Mouse (Mus musculus) liver, embryonic 14.5 days (tissue): ENCODE measurements at regions not wholly inside any gene's neighbourhood (a gene's known extent, or its start where the extent isn't known, plus 50 kb on each side); places are given as distances from the start of the nearest gene placed in this dataset.

Experiments
- ATAC-seq: fragments of 200-750 bp; cut with Nextera tagmentation; 2 replicates; pipeline ENCODE4 v1.8.0; 2017; ENCODE audit warnings: moderate number of reproducible peaks, mild to moderate bottlenecking, moderate library complexity; ENCODE audit not compliant: insufficient read depth
- DNase-seq, 3 experiments: peaks; one replicate each; pipeline ENCODE4 v3.0.0-alpha.2; 2012 to 2013; ENCODE audit warnings: low read depth in 3 of 3, low spot score in 3 of 3
- H3K27ac ChIP-seq: fragments of 300-500 bp; sonication (generic); 2 replicates; pipeline ENCODE4 v1.5.1; 2014; ENCODE audit warnings: moderate library complexity, mild to moderate bottlenecking, control low read depth, inconsistent platforms
- H3K27me3 ChIP-seq: fragments of 300-500 bp; sonication (generic); 2 replicates; pipeline ENCODE4 v1.6.1; 2014; ENCODE audit warnings: mild to moderate bottlenecking, low read length, moderate library complexity; ENCODE audit not compliant: control insufficient read depth, insufficient read depth
- H3K36me3 ChIP-seq: fragments of 300-500 bp; sonication (generic); replicated peaks from 2 replicates; pipeline ENCODE4 v1.6.1; 2014; ENCODE audit warnings: low read depth; ENCODE audit not compliant: control insufficient read depth, insufficient read depth
- H3K4me1 ChIP-seq, 2 experiments: fragments of 200-500 bp in 1 of 2; fragments of 300-500 bp in 1 of 2; sonication (generic) in 1 of 2; replicated peaks; 2 replicates each; pipeline ENCODE4 v1.6.1; 2012 to 2014; ENCODE audit warnings: antibody characterized with exemption in 1 of 2, inconsistent platforms in 1 of 2, low read length in 1 of 2; ENCODE audit not compliant: control insufficient read depth in 2 of 2, insufficient read depth in 2 of 2
- H3K4me2 ChIP-seq: fragments of 300-500 bp; sonication (generic); 2 replicates; pipeline ENCODE4 v1.6.1; 2014; ENCODE audit warnings: low read depth, mild to moderate bottlenecking, control low read depth, moderate library complexity
- H3K4me3 ChIP-seq, 2 experiments: fragments of 200-500 bp in 1 of 2; fragments of 300-500 bp in 1 of 2; sonication (generic) in 1 of 2; 2 replicates each; pipeline ENCODE4 v1.5.1; 2012 to 2014; ENCODE audit warnings: low read depth in 2 of 2, low read length in 2 of 2, mild to moderate bottlenecking in 2 of 2, control low read depth in 1 of 2, inconsistent platforms in 1 of 2, moderate library complexity in 1 of 2; ENCODE audit not compliant: insufficient read depth in 1 of 2
- H3K9ac ChIP-seq: fragments of 300-500 bp; sonication (generic); replicated peaks from 2 replicates; pipeline ENCODE4 v1.6.1; 2014; ENCODE audit warnings: mild to moderate bottlenecking, control low read depth, moderate library complexity
- H3K9me3 ChIP-seq: fragments of 300-500 bp; sonication (generic); 2 replicates; pipeline ENCODE4 v1.6.1; 2016; ENCODE audit warnings: low read length, mixed read lengths; ENCODE audit not compliant: control insufficient read depth
- CTCF ChIP-seq: IDR thresholded peaks from 2 replicates; pipeline ENCODE4 v1.5.1; 2016; ENCODE audit warnings: antibody characterized with exemption, low read depth, control low read depth
- EP300 ChIP-seq: IDR thresholded peaks from 2 replicates; pipeline ENCODE4 v1.6.1; 2016; ENCODE audit warnings: antibody characterized with exemption, low read depth
- WGBS: fragments of 180-500 bp; shearing (Covaris S2); extraction: QIAGEN DNeasy Blood & Tissue Kit; methylation state at CpG from one replicate; pipeline ENCODE4 v1.1.7; 2014; ENCODE audit not compliant: insufficient replicate concordance; 5-methylcytosine and 5-hydroxymethylcytosine counted together

GRCm38 (mm10) chr13:28823985-28824384 is 129.5 kb downstream of the Sox4 start:
- ATAC-seq (no peak), DNase-seq (no peak)
- no peak for TF ChIP-seq EP300
- TF ChIP-seq CTCF, result no peak
- Histone ChIP-seq H3K4me1 (no peaks in the 10 kb centered on the region), H3K36me3 (no peaks in the 10 kb centered on the region), H3K27me3 (no peaks in the 10 kb centered on the region), H3K27ac (no peak overlapping the region), H3K9me3 (no peaks in the 10 kb centered on the region), H3K9ac (no peak overlapping the region), H3K4me2 (no peak overlapping the region), H3K4me3 (no peak overlapping the region)
- 39% methylated on average over 11 of the region's 11 CpGs for WGBS

- H3K27ac ChIP-seq, result no peak overlapping the region
- TF ChIP-seq EP300, result no peak
- TF ChIP-seq CTCF, result no peak
- H3K4me1 ChIP-seq, result no peaks in the 10 kb centered on the region
- ATAC-seq (no peak), DNase-seq (no peak)
- no peaks in the 10 kb centered on the region for H3K9me3 ChIP-seq
- no peak overlapping the region for H3K9ac ChIP-seq
- no peak overlapping the region for H3K4me3 ChIP-seq
- 73% methylated on average over 9 of the region's 9 CpGs for WGBS
- no peak overlapping the region for H3K4me2 ChIP-seq
- H3K27me3 ChIP-seq, result no peaks in the 10 kb centered on the region
- H3K36me3 ChIP-seq, result no peaks in the 10 kb centered on the region
These were observed 130.1 kb downstream of the Sox4 start for GRCm38 (mm10) chr13:28823311-28823880.

GRCm38 (mm10) chr13:28820868-28821533 is 132.5 kb downstream of the Sox4 start:
- Histone ChIP-seq H3K9me3 (no peaks in the 10 kb centered on the region), H3K27me3 (no peaks in the 10 kb centered on the region), H3K9ac (no peak overlapping the region), H3K4me2 (no peak overlapping the region), H3K4me3 (no peak overlapping the region), H3K4me1 (no peaks in the 10 kb centered on the region), H3K36me3 (no peaks in the 10 kb centered on the region), H3K27ac (no peak overlapping the region)
- ATAC-seq (no peak), DNase-seq (no peak)
- TF ChIP-seq EP300 (no peak), CTCF (no peak)
- 66% methylated on average over 15 of the region's 15 CpGs for WGBS

DNA sequence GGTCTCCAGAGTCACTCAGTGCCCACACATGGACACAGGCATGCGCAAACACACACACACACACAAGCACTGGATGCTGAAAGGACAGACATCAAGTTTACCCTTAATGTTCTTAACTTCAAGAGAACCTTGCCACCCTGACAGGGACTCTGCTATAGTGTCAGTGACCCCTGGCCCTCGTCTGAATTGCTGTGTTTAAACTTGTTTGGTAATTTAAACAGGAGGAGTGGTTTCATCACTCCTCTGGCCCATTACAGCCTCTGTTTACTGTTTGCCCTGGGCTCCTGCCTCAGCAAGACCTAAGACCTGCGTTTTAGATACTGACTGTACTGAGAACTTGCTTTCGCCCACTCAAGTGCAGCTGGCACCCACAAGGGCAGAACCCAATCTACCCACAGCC is 139.4 kb downstream of the Sox4 start:
- H3K36me3 ChIP-seq, result no peaks in the 10 kb centered on the region
- peak in 2 of 3 experiments; percentile 4 to 16 for DNase-seq
- TF ChIP-seq CTCF (no peak), EP300 (no peak)
- WGBS, result 54% methylated on average over 4 of the region's 4 CpGs
- H3K9me3 ChIP-seq, result no peaks in the 10 kb centered on the region
- no peak overlapping the region for H3K4me3 ChIP-seq
- no peak overlapping the region for H3K27ac ChIP-seq
- H3K4me2 ChIP-seq, result no peak overlapping the region
- 0 out of 2 replicates have a peak, but pooled peaks have one; percentile 31 for ATAC-seq
- no peaks in the 10 kb centered on the region for H3K27me3 ChIP-seq
- peaks cover 0 to 17% of the 10 kb centered on the region in 2 experiments; a peak in 2 of 4 replicates for H3K4me1 ChIP-seq
- no peak overlapping the region for H3K9ac ChIP-seq

DNA sequence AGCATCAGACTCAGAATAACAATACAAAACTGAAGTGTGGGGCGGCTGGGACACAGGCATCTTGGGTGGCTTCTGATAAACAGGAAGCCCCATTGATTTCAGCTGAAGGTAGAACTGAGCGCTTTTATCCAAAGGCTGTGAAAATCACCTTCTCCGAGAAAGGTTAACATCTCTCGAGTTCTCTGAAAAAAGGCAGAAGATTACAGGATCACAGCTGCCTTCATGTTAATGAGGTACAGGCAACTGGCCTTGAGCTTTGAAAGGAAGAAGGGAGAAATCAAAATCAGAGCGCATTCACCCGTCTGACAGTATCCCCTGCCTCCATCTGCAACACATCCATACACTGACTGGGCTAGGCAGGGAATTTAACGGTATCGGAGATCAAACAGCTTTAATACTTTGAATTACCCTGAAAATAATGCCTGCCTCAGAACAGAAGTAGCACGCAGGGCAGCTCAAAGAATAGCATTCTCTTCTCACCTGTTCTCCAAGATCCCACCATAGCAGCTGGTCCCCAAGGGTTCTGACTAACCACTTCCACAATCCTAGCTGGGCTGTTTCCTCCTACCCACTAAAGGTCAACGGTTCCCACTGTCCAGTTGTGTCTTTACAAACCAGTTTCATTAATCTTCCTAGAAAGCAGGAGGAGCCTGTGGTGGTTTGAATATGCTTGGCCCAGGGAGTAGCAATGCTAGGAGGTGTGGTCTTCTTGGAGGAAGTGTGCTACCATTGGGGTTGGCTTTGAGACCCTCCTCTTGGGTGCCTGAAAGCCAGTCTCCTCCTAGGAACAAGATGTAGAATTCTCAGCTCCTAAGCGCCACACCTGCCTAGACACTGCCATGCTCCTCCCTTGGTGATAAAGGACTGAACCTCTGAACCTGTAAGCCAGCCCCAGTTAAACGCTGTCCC is 141.6 kb downstream of the Sox4 start:
- Histone ChIP-seq H3K27me3 (no peaks in the 10 kb centered on the region), H3K27ac (no peak overlapping the region), H3K4me2 (no peak overlapping the region), H3K4me3 (no peak overlapping the region), H3K36me3 (no peaks in the 10 kb centered on the region), H3K9ac (no peak overlapping the region), H3K9me3 (no peaks in the 10 kb centered on the region), H3K4me1 (peaks cover 0 to 17% of the 10 kb centered on the region in 2 experiments; a peak in 2 of 4 replicates)
- TF ChIP-seq CTCF (no peak), EP300 (no peak)
- ATAC-seq (no peak), DNase-seq (no peak)
- 54% methylated on average over 12 of the region's 12 CpGs for WGBS
